Mouse (Mus musculus): ENCODE data around the gene Btnl2.

GRCm38 (mm10) chr17:34381876-34382275, 27.3 kb downstream of the Btnl2 start:
- no peak for TF ChIP-seq CTCF (IDR thresholded peaks at IDR 0.05; ENCODE audit: low read depth)
- no peak for TF ChIP-seq EP300 (optimal IDR thresholded peaks at IDR 0.05)
